Mouse (Mus musculus) liver, embryonic 14 days (tissue): ENCODE data around the gene Itpk1. TPM values are rescaled to one million over a fixed set of nuclear protein-coding genes. Genes with fewer than 3 reads are reported as not detected.

Experiments used
- polyA plus RNA-seq: library from polyadenylated mRNA; depleted of rRNA; stranded (reverse); fragments of >200 nt; gene quantifications from 2 replicates; pipeline ENCODE4 v1.2.3, GENCODE M21; 2012; rRNA removed

Gene Itpk1
- 2.1 and 2.2 TPM in 2 replicates for polyA plus RNA-seq

DNA sequence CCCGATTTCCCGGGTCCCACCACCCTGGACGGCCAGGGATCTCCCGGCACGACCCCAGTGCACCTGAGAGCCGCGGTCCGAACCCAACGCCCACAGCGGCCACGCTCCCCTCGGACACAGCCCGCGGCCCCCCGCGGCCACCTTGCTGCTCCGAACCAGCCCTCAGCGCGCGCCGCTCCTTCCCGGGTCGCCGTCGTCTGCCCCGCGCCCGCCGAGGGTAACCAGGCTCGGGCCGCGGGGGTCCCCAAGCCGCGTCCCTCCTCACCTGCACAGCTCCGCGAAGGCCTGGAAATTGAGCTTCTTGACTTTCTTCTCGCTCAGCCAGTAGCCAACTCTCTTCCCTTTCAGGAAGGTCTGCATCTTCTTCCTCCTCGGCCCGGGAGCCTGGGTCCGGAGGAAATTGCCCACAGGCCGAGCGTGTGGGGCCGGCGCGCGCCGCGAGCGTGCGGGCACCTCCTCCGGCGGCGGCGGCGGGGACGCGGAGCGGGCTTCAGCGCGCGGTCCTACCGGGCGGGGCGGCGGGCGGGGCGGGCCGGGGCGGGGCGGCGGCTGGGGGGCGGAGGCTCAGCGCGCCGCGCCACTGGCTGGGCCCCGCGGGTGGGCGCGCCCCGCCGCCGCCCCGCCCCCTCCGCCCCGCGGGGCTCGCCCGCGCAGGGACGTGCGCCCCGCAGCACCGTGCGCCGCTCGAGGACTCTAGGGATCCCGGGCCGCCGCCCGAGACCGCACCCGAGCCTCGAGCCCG is at the start of gene Itpk1:
Gene Itpk1, minus strand, starts transcription at position 474 of the 742 bp plus-strand sequence.

GRCm38 (mm10) chr12:102743589-102744574 is 39.2 kb upstream of the Itpk1 start, which contains the start of the genes Moap1 and Tmem251:
Gene Moap1 (minus strand): TSS chr12:102743661.
Gene Tmem251 (plus strand): TSS chr12:102743762.

DNA sequence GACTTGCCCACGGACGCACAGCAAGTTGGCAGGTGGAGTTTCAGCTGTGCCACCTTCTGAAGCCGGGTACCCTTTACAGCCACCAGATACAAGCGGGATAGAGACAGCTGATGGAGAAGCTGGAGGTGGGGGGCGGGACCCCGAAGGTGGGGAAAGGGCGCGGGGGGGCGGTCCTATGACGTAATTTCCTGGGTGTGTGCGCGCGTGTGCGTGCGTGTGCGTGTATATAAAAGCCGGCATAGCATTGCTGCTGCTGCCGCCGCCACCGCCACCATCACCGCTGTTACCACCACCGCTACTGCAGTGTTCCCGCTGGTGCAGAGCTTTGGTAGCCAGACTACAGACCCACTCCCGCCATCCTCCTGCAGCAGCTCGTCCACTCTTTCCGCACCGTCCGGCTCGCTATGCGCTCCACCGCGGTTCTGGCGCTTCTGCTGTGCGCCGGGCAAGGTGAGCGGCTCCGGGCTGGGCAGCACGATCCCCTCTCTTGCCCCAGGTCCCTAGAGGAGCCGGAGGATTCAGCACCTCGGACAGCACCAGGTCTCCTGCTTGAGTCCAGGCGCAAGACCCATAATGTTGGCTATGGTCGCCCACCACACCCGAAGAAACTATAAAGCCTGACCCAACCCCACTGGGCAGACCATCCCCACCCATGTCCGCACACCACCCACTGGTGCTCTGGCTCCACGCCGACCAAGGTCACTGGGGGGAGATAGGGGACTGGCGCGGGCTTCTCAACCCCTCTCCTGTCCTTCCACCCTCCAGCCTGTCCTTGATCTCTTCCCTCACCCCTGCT is 149.8 kb downstream of the Itpk1 start, which contains the start of gene Chga:
Gene Chga, plus strand, starts transcription at position 249 of the 796 bp plus-strand sequence.

Other genes starting within 250 kb of the Itpk1 start
- 10.4 and 11.3 TPM in 2 replicates for gene Golga5, start 235.8 kb downstream of the Itpk1 start, polyA plus RNA-seq
- gene Chga, start 150.0 kb downstream of the Itpk1 start, polyA plus RNA-seq: 1.2 TPM in 2 replicates
- 2.3 and 2.4 TPM in 2 replicates for gene Moap1, start 38.7 kb upstream of the Itpk1 start, polyA plus RNA-seq
- 2.2 and 2.6 TPM in 2 replicates for gene Tmem251, start 38.8 kb upstream of the Itpk1 start, polyA plus RNA-seq
- not detected in 2 replicates for gene Gm28051, start 52.8 kb upstream of the Itpk1 start, polyA plus RNA-seq
- 8.8 and 10.1 TPM in 2 replicates for gene Gon7, start 52.9 kb upstream of the Itpk1 start, polyA plus RNA-seq
- gene Ubr7, start 53.0 kb upstream of the Itpk1 start, polyA plus RNA-seq: 15.9 and 19.3 TPM in 2 replicates
- 6.1 and 6.7 TPM in 2 replicates for gene Gm20604, start 53.7 kb upstream of the Itpk1 start, polyA plus RNA-seq
- gene Btbd7, start 173.5 kb upstream of the Itpk1 start, polyA plus RNA-seq: 4.1 and 4.8 TPM in 2 replicates
- not detected in 2 replicates for gene Cox8c, start 194.4 kb upstream of the Itpk1 start, polyA plus RNA-seq
- gene Unc79, start 243.9 kb upstream of the Itpk1 start, polyA plus RNA-seq: 0.05 and 0.06 TPM in 2 replicates